Mouse (Mus musculus): ENCODE results near the gene Cd5. TPM values are rescaled to one million over a fixed set of nuclear protein-coding genes. Genes with fewer than 3 reads are reported as not detected.

Gene Cd5
- not detected for total RNA-seq (2021)

DNA sequence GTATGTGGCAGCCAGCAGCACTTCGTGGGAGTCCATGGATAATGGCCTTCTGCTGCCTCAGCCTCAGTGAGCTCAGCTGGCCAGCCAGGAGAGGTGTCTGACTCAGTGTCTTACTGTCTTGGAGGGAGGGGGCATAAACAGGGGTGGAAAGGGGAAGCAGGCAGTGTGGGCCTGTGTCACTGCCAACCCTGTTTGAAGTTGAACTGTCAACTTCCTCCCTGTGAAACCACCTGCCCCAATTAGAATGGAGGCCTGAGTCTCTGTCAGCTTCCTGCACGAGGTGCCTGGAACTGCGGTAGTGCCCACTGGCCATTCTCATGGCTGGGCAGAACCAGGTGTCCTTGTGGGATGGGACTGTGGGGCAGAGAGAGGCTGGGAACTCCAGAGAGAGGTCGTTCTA lies at the start of gene Cd5:
Cd5 (minus strand) TSS at position 192 of the 400 bp plus-strand sequence.
- intact Hi-C loops (cut with DNase I) = no loop called here

DNA sequence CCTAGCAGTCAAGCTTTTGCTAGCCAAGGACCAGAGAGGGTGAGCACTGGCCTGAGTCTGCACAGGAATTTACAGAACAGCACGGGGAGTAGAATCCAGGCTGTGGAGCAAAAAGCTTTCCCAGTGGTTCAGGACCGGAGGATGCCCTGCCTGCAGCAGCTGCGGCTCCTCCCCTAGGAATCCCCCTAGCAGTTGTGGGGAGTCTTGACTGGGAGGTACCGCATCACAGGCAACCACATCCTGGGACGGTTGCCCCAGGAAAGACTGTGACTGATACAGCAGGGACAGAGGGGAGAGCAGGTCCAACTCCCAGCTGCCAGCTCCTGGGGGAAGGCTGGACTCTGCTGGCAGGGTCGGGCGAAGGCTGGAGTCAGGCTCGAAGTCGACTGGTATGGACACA lies 49.4 kb upstream of the Cd5 start:
- DNase-seq = no peak
- intact Hi-C loops (cut with DNase I) = no loop called here

More for the DNA sequence above, at the start of gene Cd5:
- no peak for DNase-seq

DNA sequence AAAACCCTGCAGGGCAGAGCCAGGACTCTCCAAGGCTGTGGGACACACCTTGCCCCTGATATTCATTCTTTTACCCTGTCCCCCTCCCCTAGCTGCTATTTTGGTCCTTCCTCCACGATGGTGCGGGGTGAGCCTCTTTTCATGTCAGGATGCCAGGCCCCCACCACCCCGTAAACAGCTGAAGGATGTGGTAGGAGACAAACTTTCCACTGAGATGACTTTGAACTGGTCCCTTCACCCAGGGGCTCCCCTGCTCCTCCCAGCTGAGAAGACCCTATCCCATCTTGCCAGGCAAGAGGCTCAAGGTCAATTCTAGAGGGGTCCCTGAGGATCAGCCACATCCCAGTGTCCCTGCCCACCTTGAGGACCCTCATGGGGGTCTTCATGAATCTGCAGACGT lies 48.6 kb upstream of the Cd5 start:
- intact Hi-C loops (cut with DNase I) = no loop called here

DNA sequence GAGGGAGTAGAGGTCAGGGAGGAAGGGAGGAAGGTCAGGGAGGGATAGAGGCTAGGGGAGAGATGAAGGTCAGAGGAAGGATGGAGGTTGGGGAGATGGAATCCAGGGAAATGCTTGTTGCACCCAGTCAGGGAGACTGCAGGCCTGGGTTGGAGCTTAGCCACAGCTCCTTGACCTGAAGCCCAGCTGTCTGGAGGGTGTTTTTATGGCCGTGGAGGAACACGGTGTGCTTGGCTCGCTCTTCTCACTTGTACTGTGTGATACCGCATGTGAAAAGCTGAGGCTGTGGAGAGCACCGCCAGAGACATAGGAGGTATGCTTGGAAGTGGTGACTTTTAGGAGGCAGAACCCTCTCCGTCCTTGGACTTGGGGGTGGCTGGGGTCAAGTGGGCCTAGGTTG lies 48.0 kb upstream of the Cd5 start:
- no peak for DNase-seq
- intact Hi-C loops (cut with DNase I) = no loop called here

More for the DNA sequence above, 48.6 kb upstream of the Cd5 start:
- DNase-seq = no peak

DNA sequence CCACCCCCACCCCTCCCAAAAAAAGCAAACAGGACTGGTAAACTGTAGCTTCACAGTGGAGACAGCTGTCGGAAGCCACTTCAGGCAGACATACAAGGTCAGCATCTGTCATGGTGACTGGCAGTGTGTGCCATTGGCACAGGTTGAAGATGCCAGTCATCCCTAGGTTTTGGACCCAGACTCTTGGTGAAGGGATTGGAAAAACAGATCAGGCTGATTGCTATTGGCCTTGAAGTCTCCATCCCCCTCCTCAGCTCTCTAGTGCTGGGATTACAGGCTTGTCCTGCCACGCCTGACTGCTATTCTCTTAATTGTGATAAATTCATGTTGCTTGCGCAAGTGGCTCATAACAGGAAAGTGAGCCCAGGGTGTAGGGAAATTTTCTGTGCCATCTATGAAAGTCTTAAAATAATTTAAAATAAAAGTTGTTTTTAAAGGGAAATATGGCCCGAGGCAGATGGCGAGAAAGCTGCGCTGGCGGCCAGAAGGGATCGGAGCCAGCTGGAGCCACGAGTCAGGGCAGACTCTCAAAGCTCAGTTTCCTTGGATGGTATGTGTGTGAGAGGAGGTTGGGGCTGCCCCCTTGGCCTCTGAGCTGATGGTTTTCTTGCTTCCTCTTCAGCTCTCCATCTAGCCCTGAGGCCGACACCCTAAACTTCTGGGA lies 46.1 kb upstream of the Cd5 start:
- DNase-seq = peak; percentile 50
- intact Hi-C loops (cut with DNase I) = no loop called here

DNA sequence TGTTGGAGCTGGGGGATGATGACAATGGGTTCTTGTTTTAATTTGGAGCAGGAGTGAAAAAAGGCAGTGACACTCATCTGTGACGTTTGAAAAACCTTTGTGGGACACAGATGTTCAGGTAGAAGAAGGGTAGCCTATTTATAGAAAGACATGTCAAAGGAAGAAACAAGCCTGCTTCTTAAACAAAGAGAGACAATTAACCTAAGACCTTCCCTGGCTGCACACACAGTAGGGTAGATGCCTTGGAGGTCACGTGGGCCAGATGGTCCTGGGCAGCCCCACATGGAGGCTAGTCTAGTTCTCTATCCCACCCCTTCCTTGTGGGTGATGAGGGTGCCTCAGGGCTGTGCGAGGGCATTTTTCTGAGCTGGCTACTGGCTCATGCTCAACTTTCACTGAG lies 45.3 kb upstream of the Cd5 start:
- intact Hi-C loops (cut with DNase I) = no loop called here
- no peak for DNase-seq

DNA sequence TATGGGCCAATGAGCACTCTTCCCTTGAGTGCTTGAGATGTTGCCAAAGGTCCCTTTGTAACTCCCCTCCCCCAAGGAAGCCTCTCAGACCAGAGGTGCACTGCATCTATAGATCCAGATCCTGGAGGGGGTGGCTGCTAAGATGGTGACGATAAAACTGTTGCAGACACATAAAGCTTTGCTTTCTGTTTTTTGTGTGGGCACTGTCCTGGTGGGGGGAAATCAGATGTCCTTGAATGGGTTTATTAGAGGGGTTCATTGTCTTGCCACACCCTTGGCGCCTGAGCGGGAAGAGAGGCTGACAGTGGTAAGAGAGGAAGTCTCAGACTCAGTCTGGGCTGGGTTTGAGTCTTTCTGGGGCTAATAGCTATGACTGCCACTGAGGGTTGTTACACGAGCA lies 44.4 kb upstream of the Cd5 start:
- DNase-seq = no peak
- intact Hi-C loops (cut with DNase I) = no loop called here

DNA sequence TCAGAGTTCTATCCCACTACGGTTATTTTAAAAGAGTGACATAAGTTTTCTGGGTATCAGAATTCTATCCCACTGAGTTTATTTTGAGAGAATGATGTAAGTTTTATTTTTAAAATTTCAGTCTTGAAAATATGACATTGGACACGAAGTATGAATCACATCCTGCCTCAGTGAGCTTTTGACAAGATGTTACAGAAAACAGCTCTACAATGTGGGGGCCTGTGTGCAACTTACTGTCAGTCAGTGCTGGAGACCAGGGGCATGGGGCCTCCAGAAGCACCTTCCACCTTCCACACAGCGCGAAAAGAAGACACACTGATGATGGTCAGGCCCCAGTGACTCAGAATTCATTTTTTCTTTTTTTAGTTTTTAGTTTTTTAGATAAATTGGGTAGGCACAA lies 42.8 kb upstream of the Cd5 start:
- no peak for DNase-seq
- intact Hi-C loops (cut with DNase I) = no loop called here

DNA sequence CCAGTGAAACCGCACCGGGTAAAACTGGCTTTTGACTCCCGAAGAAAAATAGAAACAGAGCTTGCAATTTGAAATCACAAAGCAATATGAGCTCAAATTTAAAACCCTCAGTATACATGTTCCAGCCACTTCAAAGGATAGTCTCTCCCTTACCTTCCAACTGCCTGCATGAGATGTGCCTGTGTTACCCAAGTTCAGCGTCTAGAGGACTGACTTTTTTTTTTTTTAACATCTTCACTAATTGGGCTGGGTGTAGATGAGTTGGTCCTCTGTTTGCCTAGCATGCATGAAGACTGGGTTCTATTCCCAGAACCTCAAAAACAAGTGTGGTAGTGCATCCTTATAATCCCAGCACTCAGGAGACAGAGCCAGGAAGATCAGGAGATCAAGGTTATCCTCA lies 38.1 kb upstream of the Cd5 start:
- DNase-seq = no peak
- intact Hi-C loops (cut with DNase I) = no loop called here

DNA sequence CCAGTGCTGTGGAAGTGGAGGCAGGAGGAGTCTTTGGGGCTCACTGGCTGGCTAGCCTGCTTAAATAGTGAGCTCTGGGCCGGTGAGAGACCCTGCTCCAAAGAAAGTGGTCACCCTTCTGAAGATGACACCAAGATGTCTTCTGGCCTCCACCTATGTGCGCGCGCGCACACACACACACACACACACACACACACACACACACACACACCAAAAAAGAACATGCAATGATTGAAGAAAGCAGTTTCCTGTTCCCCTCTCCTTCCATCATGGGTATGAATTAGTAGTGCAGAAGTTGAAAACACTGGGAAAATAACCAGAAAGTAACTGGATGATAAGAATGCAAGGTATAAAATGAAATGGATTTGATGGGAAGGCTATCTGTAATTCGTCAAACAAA lies 35.3 kb upstream of the Cd5 start:
- intact Hi-C loops (cut with DNase I) = no loop called here
- DNase-seq = no peak

DNA sequence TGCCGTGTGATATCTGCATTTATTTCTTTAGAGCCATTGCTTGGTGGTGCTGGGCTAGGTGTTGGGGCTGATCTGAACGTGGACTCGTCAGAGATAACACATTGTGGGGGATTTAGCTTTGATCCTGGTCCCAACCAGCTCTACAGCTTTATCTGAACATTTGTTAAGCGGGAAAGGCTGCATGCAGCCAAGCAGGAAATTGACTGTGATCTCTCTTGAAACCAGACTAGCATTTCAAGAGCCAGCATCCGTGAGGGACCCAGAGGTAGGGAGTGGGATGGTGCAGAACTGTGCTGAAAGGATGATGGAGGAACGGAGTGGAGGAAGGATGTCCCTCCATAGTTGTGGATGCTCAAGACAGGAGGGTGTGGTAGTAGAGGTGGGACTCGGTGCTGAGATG lies 34.6 kb upstream of the Cd5 start:
- DNase-seq = no peak

DNA sequence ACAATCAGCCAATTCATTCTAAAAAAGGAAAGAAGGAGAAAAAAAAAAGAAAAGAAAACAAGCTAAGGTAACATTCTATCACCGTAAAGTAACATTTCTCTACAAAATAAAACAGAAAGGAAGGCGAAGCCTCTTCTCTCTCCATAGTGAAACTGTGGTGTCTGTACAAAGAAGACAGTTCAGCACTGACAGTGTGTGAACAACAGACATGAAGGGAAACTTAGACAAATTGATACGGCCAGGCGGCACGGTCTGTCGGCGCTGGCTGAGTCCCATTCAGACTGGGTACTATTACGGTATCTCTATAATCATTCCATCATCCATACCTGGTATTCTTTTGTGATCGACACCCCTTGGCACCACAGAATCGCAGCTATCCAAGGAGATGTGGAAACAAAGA lies 34.1 kb upstream of the Cd5 start:
- DNase-seq = no peak
- intact Hi-C loops (cut with DNase I) = no loop called here

More for the DNA sequence above, 34.6 kb upstream of the Cd5 start:
- intact Hi-C loops (cut with DNase I) = no loop called here

DNA sequence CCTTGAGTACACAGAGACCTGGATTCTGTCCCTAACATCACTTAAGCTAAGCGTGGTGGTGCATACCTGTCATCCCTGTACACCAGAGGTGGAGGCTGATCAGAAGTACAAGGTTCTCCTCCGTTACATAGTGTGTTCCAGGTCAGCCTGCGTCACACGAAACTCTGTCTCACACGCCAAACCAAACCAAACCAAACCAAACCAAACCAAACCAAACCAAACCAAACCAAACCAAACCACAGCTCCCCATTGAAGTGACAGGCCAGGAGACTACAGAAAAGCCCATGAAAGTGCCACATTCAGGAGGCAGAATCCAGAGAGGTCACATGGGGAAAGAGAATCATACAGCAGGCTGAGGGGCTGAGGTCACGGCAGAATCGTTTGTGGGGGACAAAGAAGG lies 33.2 kb upstream of the Cd5 start:
- intact Hi-C loops (cut with DNase I) = no loop called here
- DNase-seq = no peak

DNA sequence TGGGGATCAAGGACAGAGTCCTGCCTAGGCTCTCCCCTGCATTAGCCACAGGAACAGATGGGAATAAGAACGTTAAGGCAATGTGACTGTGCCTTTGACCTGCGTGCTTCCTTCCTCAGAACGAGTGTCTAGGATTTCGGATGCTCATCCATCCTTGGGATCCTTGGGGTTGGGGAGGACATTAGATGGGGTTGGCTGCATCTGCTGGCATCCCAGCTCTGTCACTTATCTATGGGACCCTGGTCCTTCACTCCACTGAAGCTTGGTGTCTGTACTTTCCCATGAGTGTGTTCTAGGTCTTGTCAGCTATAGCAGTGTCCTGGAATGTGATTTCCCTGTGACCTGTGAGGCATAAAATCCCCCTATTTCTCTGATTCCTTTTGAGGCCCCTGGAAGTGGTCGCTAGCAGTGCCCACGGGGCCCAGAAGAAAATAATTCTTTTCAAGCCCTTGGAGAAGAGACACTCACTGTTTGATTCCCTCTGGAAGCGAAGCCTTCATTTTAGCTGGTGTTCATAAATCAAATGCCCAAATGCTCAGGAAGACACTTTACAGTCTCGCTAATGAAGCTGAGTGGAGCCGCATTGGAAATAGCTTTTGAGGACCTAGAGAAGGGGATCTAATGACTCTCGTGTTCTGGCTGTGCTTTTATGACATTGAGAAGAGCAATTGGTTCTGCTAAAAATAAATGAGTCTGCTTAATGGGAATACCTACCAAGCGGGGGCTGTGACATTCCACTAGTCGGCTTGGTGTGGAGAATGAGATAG lies 30.8 kb upstream of the Cd5 start:
- DNase-seq = no peak
- intact Hi-C loops (cut with DNase I) = no loop called here

DNA sequence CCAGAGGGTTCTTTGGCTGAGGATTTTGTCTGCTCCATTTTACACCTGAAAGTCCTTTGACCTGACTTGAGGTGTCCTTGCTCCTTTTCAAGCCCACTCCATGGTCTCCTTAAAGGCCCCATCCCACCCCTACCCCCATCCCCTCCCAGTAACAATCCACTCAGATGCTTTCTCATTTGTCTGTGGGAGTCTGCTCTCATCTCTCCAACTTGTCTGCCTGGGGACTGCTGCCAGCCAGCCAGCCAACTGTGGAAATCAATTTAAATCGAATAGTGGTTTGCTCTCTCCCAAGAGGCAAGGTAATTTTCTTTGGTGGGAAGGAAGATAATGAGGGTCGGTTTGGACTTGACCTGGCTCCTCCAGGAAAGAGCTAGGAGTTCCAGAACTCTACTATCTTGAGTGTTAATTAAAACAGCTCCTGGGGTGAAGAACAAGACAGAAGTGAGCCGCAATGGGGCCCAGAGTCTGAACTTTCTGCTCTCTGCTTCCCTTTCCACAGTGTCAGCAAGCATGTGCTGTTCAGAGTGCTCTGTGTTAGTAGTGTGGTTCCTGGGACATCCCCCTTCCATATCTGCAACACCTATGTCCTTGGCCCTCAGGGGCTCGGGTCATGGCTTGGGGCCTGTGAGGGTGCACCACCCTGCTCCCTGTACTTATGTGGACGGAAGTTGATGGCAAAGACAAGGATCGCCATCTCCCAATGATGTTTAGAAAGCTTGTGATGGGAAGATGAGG lies 30.1 kb upstream of the Cd5 start:
- intact Hi-C loops (cut with DNase I) = no loop called here
- DNase-seq = no peak

DNA sequence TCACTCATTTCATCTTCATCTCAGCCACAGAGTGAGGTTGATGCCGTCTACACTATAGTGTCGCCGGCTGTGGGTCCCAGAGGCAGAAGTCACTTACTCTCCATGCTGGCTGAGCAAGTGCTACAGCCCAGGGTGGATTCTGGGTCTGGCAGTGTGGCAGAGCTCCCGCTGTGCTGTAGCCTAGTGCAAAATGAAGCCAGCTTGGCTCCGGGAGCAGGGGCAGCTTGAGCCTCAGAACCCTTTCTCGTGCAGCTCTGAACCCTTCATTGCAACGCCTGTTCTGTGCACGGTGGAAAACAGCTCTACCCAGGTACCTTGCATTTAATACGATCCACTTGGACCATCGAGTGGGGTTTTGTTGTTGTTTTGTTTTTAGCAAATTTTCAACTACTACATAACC lies 28.8 kb upstream of the Cd5 start:
- intact Hi-C loops (cut with DNase I) = no loop called here
- DNase-seq = peak; percentile 72

DNA sequence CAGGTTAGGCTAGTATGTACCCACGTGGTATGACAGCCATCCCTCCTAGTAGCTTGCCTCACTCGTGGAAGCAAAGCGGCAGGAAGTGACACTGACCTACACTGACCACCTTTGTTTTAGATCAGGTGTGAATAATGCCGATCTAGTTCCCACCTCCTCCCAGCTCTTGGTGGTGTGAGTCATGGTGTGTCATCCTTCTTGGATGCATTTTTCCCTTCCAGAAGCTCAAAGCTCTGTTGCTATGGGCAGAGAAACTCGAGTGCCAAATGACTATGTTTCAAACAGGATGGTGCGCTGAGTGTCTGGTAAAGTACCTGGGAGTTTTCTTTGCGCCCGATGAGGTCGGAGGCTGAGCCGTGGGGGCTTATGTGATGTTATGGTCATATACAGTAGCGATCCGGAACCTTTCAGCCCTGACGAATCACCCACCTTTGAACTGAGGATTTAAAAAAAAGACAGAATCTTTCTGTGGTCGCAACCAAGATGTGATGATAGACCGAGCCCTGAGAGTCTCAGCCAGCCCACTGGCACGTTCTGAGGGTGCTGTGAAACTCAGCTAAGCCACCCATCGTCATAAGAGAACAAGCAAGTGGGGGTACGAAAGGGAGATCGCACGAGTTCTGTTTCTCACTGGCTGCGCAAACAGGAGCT lies 24.7 kb upstream of the Cd5 start:
- intact Hi-C loops (cut with DNase I) = no loop called here
- DNase-seq = no peak

DNA sequence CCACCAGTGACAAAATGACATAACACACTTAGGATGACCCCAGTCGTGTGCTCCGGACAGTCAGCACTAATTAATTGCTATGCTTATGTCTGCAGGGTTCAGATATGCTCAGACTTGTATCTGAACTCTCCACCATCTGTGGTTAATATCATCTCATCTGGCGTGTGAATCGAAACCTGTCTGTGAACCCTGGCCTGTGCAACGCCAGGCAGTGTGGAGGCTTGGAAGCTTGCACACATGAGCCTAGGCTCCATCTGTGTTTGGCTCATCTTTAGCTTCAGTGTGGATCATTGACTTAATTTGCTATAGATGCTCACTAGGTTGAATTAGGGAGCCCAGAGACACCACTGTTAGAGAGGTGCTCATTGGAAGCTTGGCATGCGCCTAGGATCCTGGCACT lies 23.7 kb upstream of the Cd5 start:
- no peak for DNase-seq
- intact Hi-C loops (cut with DNase I) = no loop called here

DNA sequence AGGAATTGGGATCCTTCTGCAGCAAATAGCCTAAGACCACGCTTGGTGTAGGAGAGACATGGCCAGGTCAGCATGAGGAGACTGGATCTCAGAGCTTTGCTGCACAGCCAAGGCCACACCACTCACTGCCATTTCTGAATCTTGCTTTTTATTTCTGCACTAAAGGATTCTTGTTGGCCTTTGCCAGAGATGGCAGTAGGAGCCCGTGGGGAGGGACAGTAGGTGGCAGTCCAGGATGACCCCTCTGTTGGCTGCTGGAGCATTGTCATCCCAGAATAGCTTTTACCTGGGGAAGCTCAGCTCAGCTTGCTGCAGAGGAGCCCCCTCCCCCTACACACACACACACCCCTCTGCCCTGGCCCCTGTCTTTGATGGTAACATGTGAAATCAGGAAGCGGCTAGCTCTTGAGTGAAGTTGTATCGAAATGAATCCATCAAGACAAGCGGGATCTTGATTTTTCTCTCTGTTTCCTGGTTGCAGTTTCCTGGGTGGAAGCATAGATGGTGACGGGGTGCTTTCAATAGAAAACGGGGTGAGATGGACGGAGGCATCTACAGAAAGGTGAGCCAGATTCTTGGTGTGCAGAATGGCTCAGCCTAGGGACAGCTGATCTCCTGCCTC lies 23.1 kb upstream of the Cd5 start:
- intact Hi-C loops (cut with DNase I) = no loop called here

DNA sequence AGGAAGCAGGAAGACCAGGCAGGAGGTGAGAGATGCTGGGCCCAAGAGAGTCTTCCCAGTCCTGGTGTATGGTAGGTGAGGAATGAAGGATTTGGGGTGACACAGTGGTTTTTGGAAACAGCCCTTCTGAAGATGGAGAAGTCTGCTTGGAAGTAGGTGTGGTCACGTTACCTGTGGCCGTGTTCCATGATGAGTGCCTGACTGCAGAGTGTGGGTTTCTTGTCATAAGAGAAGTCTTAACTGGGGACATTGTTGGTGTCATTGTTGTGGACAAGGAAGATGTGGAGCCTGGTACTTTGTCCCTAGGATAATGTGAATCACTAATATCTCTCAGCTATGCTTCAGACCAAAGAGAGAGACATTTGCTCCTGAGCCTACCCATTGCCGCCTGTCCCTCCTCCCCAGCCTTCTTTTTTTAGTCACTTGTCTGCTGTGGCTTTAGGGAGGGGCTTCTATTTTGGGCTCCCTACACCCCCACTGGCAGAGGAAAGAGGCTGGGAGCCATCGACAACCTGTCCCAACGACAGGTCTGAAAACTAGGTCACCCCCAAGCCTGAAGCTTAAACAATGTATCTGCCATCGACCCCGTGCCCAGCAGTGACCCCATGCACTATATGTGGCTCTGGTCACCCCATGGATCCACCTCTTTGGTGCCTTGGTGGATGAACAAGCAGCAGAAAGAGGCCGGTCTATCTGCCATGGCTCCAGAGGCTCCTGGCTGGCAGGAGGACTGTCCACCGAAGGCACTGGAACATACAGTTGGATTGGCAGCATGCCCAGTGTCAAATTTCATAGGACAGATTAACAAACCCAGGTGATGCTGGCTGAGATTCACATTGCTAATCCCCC lies 21.4 kb upstream of the Cd5 start:
- peak; percentile 59 for DNase-seq
- intact Hi-C loops (cut with DNase I) = no loop called here

More for the DNA sequence above, 23.1 kb upstream of the Cd5 start:
- no peak for DNase-seq

Measured in left cerebral cortex, postnatal 4 days (tissue).